Mouse (Mus musculus): Measurements from ENCODE around the gene Tlcd1. TPM values are rescaled to one million over a fixed set of nuclear protein-coding genes. Genes with fewer than 3 reads are reported as not detected.
"Not testable (repeated sequence)": the region's sequence is repeated elsewhere in the genome, so short reads cannot be mapped to it uniquely, and the experiment has no call there.

Gene Tlcd1
- polyA plus RNA-seq (2016; fragmentation: Nextera tagmentation; extraction: Ambion mirVana), result 8.2 and 10.5 TPM in 2 replicates

DNA sequence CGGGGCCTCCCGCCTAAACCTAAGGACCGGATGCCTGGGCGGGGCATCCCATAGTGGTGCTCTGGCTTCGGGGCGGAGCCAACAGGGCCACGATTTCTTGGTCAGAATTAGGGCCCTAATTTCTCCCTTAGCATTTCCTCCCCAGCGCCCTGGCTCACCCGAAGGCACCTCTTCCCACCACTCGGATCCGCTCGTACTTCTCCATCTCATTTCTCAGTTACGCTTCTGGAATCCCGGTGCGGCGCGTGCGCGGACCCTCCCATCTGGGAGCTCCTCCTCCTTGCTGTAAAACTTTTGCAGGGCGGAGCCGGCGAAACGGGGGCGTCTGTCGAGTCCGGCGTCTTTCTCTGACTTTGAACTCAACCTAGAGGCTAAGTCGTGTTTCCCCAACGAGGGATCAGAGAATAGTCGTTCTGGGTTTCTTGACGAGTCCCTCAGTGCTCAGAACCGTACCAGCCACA lies at the start of gene Tlcd1, which contains the start of gene Nek8:
Gene Tlcd1 (plus strand): TSS at position 310 of the 461 bp plus-strand sequence.
Gene Nek8 (minus strand): TSS at position 274 of the 461 bp plus-strand sequence.
- Histone ChIP-seq H3K9me3 (no peaks in the 10 kb centered on the region), H3K9ac (peak within 1 kb of the TSS; percentile 72), H3K36me3 (peaks cover 20% of the 10 kb centered on the region), H3K27ac (no peak within 1 kb of the TSS), H3K4me2 (replicated peaks) (peak within 1 kb of the TSS; percentile 91), H3K4me1 (peaks cover 43% of the 10 kb centered on the region), H3K27me3 (replicated peaks) (no peaks in the 10 kb centered on the region), H3K4me3 (peak within 1 kb of the TSS; percentile 54)
- ATAC-seq (ENCODE audit: low FRiP score, low read depth), result 0 out of 2 replicates have a peak, but pooled peaks have one; percentile 27
- under 1% methylated on average over 32 of the region's 32 CpGs for WGBS

DNA sequence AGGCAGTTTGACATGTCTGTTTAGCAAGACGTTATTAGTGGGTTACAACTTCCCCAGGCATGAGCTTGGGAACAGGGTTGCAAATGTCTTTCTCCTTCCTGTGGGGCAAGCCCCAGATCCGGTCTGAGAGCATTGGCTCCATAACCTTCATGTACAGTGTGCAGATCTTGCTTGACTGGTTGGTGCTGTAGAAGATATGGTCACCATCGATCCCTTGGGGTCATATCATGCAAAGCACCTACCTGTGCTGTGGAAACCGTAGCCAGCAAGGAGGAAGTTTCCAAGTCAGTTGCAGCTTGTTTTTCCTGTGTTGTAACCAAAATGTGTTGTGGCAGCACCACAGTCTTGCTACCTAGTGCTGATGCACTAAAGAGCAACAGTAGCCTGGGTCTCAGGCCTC lies 49.8 kb upstream of the Tlcd1 start:
- no peak for ATAC-seq (ENCODE audit: low FRiP score, low read depth)
- peaks cover 10% of the 10 kb centered on the region; the same call in 1 of the 2 replicates for H3K4me1 ChIP-seq
- H3K9me3 ChIP-seq, result no peaks in the 10 kb centered on the region
- whole genome bisulfite sequencing, result 94% methylated on average over 4 of the region's 4 CpGs
- no peaks in the 10 kb centered on the region for H3K36me3 ChIP-seq
- H3K4me2 ChIP-seq (replicated peaks), result no peak overlapping the region
- no peaks in the 10 kb centered on the region for H3K27me3 ChIP-seq (replicated peaks)
- no peak overlapping the region for H3K4me3 ChIP-seq
- H3K9ac ChIP-seq, result no peak overlapping the region
- H3K27ac ChIP-seq, result no peak overlapping the region

DNA sequence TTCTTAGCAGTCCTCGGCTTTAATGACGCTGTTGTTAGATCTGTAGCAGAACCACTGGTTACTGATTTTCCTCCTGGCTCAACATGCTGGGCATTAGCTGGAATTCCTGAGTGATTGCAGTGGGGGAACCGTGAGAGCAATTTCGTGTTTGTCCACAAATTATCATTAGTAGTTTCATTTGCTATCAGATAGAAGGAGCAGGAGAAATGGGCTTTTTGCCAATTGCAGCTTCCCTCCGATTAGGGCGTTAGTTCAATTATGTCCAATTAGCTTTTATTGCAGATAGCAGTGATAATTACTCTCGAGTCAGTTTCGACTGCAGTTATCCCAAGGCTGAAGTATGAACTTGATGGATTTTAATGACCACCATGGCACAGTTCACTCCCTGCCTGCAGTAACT lies 47.1 kb upstream of the Tlcd1 start:
- Histone ChIP-seq H3K9ac (no peak overlapping the region), H3K27ac (no peak overlapping the region), H3K36me3 (no peaks in the 10 kb centered on the region), H3K27me3 (replicated peaks) (no peaks in the 10 kb centered on the region), H3K4me3 (no peak overlapping the region), H3K4me1 (peaks cover 10% of the 10 kb centered on the region; the same call in 1 of the 2 replicates), H3K9me3 (no peaks in the 10 kb centered on the region), H3K4me2 (replicated peaks) (no peak overlapping the region)
- 70% methylated on average over 8 of the region's 8 CpGs for WGBS
- ATAC-seq (ENCODE audit: low FRiP score, low read depth), result no peak

DNA sequence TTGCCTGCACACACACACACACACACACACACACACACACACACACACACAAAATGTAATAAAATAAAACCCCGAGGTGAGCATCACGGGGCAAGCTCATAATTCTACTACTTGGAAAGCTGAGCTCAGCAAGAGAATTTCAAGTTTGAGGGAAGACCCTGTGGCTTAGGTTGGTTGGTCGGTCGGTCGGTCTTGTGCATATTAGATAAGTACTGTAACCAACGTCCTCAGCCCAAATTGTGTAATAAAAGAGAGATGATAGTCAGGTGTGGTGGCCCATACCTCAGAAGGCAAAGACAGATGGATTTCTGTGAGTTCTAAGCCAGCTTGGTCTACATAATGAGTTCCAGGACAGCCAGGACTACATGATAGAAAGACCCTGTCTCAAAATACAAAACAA lies 42.6 kb upstream of the Tlcd1 start:
- Histone ChIP-seq H3K9ac (no peak overlapping the region), H3K9me3 (no peaks in the 10 kb centered on the region), H3K27ac (no peak overlapping the region), H3K4me2 (replicated peaks) (no peak overlapping the region), H3K4me1 (no peaks in the 10 kb centered on the region), H3K36me3 (no peaks in the 10 kb centered on the region), H3K4me3 (no peak overlapping the region), H3K27me3 (replicated peaks) (no peaks in the 10 kb centered on the region)
- ATAC-seq (ENCODE audit: low FRiP score, low read depth), result no peak
- 90% methylated on average over 6 of the region's 6 CpGs for WGBS

DNA sequence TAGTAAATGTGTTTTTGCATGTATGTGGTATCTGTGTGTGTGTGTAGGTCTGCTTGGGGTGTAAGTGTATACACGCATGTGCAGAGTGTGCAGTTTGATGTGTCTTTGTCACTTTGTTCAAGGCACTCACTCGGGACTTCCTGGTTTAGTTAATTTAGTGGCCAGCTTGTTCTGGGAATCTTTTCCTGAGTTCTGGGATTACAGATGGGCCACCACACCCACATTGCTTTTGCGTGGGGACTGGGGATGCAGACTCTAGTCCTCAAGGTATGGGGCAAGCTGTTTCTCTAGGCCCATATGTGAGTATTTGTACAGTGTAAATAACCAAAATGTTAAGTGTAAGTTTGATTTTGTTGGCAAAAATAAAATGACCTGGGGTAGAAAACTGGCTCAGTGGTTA lies 42.2 kb upstream of the Tlcd1 start:
- no peak overlapping the region for H3K27ac ChIP-seq
- no peak overlapping the region for H3K4me2 ChIP-seq (replicated peaks)
- 90% methylated on average over 3 of the region's 3 CpGs for WGBS
- no peak overlapping the region for H3K4me3 ChIP-seq
- H3K4me1 ChIP-seq, result no peaks in the 10 kb centered on the region
- no peaks in the 10 kb centered on the region for H3K9me3 ChIP-seq
- H3K27me3 ChIP-seq (replicated peaks), result no peaks in the 10 kb centered on the region
- no peaks in the 10 kb centered on the region for H3K36me3 ChIP-seq
- ATAC-seq (ENCODE audit: low FRiP score, low read depth), result no peak
- H3K9ac ChIP-seq, result no peak overlapping the region

DNA sequence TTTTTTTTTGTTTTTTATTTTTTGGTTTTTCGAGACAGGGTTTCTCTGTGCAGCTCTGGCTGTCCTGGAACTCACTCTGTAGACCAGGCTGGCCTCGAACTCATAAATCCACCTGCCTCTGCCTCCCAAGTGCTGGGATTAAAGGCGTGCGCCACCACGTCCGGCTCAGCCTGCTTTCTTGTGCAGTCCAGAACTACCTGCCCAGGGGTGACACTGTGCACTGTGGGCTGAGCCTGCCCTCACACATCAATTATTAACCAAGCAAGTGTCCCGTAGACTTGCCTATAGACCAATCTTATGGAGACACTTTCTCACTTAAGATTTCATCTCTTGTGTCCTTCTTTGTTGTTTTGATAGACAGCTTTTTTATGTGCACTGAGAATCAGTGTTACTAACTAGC lies 41.2 kb upstream of the Tlcd1 start:
- H3K4me3 ChIP-seq; H3K27ac ChIP-seq; ATAC-seq (ENCODE audit: low FRiP score, low read depth): not testable (repeated sequence)

DNA sequence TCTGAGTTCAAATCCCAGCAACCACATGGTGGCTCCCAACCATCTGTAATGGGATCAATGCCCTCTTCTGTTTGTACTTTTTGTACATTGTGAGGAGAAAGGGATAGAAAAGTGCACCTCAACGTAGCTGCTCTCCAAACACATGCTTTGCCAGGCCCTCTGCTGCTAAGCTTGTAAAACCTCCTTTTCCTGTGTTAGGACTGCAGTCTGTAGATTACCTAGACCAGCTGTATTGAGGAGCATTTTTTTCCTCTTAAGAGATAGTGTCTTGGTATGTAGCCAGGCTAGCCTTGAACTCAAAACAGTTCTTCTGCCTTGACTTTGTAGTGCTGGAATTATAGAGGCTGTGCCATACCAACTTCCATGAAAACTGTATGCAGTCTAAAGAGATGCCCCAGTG lies 40.4 kb upstream of the Tlcd1 start:
- Histone ChIP-seq H3K4me1 (no peaks in the 10 kb centered on the region), H3K4me3 (no peak overlapping the region), H3K27ac (no peak overlapping the region), H3K27me3 (replicated peaks) (no peaks in the 10 kb centered on the region), H3K36me3 (no peaks in the 10 kb centered on the region), H3K9ac (no peak overlapping the region), H3K9me3 (no peaks in the 10 kb centered on the region), H3K4me2 (replicated peaks) (no peak overlapping the region)
- no peak for ATAC-seq (ENCODE audit: low FRiP score, low read depth)
- 92% methylated on average over 1 of the region's 1 CpGs for WGBS

More for the DNA sequence above, 41.2 kb upstream of the Tlcd1 start:
- not testable (repeated sequence) for H3K36me3 ChIP-seq; H3K4me2 ChIP-seq (replicated peaks); H3K9me3 ChIP-seq; H3K9ac ChIP-seq; H3K27me3 ChIP-seq (replicated peaks); H3K4me1 ChIP-seq
- WGBS, result 87% methylated on average over 7 of the region's 7 CpGs

DNA sequence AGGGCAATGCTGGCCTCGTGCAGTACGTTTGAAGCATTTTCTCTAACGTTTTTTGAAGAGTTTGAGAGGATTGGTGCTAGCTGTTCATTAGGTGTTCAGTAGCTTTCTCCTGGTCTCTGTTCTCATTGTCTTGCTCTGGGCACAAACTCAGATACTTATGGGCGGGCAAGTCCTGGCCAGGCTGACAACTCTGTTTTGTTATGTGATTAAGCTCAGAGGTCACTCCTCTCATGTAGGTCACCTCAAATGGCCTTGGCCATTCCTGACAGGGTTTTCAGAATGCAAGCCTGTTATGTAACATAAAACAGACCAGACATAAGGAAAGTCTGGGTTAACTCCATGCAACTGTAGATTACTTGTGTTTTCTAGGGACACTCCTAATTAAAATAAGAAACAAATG lies 38.9 kb upstream of the Tlcd1 start:
- H3K4me2 ChIP-seq (replicated peaks), result no peak overlapping the region
- no peaks in the 10 kb centered on the region for H3K36me3 ChIP-seq
- H3K27ac ChIP-seq, result no peak overlapping the region
- H3K9ac ChIP-seq, result no peak overlapping the region
- no peaks in the 10 kb centered on the region for H3K9me3 ChIP-seq
- H3K4me3 ChIP-seq, result no peak overlapping the region
- H3K27me3 ChIP-seq (replicated peaks), result no peaks in the 10 kb centered on the region
- ATAC-seq (ENCODE audit: low FRiP score, low read depth), result no peak
- no peaks in the 10 kb centered on the region for H3K4me1 ChIP-seq
- 84% methylated on average over 4 of the region's 4 CpGs for WGBS

DNA sequence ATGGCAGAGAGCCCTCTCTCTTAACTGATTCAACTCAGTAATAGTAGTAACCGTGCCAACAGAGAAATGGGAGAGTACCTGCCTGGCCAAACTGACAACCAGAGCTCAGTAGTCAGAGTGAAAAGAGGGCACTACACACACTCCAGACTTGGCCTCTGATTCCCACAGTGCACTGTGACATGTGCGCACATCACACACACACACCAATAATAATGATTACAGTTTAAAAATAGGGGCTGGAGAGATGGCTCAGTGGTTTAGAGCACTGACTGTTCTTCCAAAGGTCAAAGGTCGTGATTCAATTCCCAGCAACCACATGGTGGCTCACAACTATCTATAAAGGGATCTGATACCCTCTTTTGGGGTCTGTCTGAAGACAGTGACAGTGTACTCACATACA lies 38.5 kb upstream of the Tlcd1 start:
- no peak overlapping the region for H3K27ac ChIP-seq
- H3K4me2 ChIP-seq (replicated peaks), result no peak overlapping the region
- WGBS, result 93% methylated on average over 3 of the region's 3 CpGs
- no peak overlapping the region for H3K9ac ChIP-seq
- no peak for ATAC-seq (ENCODE audit: low FRiP score, low read depth)
- H3K4me1 ChIP-seq, result no peaks in the 10 kb centered on the region
- H3K27me3 ChIP-seq (replicated peaks), result no peaks in the 10 kb centered on the region
- no peak overlapping the region for H3K4me3 ChIP-seq
- H3K36me3 ChIP-seq, result peaks cover 1% of the 10 kb centered on the region
- H3K9me3 ChIP-seq, result no peaks in the 10 kb centered on the region

DNA sequence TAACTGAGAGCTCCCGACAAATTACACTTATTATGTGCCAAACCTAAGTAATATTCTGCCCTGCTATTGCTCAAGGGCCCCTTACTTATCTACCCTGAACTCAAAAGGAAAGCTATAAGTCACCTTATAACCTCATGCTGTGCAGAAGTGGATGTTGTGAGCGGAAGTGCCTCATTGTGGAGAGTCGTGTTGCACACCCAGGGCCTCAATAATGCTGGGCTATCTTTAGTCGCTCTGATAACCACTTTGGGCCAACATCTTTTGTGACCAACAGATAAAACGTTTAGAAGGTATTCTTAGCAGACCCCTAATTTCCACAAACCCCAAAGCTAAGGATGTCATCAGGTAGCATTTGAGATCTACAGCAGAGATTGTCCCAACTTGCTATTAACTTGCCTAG lies 35.8 kb upstream of the Tlcd1 start:
- H3K27me3 ChIP-seq (replicated peaks), result no peaks in the 10 kb centered on the region
- no peak overlapping the region for H3K27ac ChIP-seq
- H3K36me3 ChIP-seq, result peaks cover 26% of the 10 kb centered on the region
- ATAC-seq (ENCODE audit: low FRiP score, low read depth), result no peak
- H3K9ac ChIP-seq, result no peak overlapping the region
- no peaks in the 10 kb centered on the region for H3K9me3 ChIP-seq
- no peaks in the 10 kb centered on the region for H3K4me1 ChIP-seq
- H3K4me2 ChIP-seq (replicated peaks), result no peak overlapping the region
- 81% methylated on average over 5 of the region's 5 CpGs for WGBS
- H3K4me3 ChIP-seq, result no peak overlapping the region

DNA sequence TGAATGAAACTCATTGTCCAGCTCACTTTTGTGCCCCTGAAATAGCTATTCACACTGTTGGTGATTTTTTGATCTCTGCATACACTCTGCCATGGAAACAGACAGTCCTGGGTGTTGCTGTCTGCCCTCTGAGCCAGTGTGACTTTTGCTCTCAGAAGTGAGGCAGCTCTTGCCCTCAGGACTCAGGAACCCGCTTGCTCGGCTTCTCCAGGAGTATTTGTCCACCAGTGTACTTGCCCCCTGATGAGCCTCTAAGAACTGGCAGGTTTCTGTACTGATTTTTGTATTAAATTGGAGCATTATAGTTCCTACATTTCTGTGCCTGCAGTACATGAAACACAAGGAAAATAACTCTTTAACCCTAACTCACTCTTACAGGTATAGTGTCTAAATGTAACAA lies 33.0 kb upstream of the Tlcd1 start:
- 84% methylated on average over 2 of the region's 2 CpGs for WGBS
- H3K4me3 ChIP-seq, result no peak overlapping the region
- no peak overlapping the region for H3K27ac ChIP-seq
- no peaks in the 10 kb centered on the region for H3K9me3 ChIP-seq
- H3K4me1 ChIP-seq, result no peaks in the 10 kb centered on the region
- no peak overlapping the region for H3K9ac ChIP-seq
- no peaks in the 10 kb centered on the region for H3K27me3 ChIP-seq (replicated peaks)
- ATAC-seq (ENCODE audit: low FRiP score, low read depth), result no peak
- peaks cover 46% of the 10 kb centered on the region for H3K36me3 ChIP-seq
- no peak overlapping the region for H3K4me2 ChIP-seq (replicated peaks)

DNA sequence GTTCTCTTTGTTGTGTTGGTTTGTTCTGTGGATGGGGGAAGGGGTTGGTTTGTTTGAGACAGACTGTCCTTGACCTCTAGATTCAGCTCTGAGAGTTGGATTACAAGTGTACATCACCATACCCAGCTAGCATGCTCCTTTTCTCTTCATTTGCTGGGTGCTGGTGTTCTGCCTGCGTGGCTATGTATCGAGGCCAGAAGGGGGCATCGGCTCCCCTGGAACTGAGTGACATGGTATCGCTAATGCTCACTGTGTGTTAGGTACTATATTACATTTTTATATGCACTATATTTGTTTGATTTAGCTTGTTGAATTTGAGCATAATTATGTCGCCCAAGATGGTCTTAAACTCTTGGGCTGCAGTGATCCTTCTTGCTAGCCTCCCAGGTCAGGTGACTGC lies 30.3 kb upstream of the Tlcd1 start:
- no peaks in the 10 kb centered on the region for H3K9me3 ChIP-seq
- H3K4me1 ChIP-seq, result no peaks in the 10 kb centered on the region
- H3K4me3 ChIP-seq, result no peak overlapping the region
- ATAC-seq (ENCODE audit: low FRiP score, low read depth), result no peak
- no peak overlapping the region for H3K9ac ChIP-seq
- H3K27me3 ChIP-seq (replicated peaks), result no peaks in the 10 kb centered on the region
- no peak overlapping the region for H3K27ac ChIP-seq
- WGBS, result 89% methylated on average over 5 of the region's 5 CpGs
- H3K36me3 ChIP-seq, result peaks cover 70% of the 10 kb centered on the region
- H3K4me2 ChIP-seq (replicated peaks), result no peak overlapping the region

DNA sequence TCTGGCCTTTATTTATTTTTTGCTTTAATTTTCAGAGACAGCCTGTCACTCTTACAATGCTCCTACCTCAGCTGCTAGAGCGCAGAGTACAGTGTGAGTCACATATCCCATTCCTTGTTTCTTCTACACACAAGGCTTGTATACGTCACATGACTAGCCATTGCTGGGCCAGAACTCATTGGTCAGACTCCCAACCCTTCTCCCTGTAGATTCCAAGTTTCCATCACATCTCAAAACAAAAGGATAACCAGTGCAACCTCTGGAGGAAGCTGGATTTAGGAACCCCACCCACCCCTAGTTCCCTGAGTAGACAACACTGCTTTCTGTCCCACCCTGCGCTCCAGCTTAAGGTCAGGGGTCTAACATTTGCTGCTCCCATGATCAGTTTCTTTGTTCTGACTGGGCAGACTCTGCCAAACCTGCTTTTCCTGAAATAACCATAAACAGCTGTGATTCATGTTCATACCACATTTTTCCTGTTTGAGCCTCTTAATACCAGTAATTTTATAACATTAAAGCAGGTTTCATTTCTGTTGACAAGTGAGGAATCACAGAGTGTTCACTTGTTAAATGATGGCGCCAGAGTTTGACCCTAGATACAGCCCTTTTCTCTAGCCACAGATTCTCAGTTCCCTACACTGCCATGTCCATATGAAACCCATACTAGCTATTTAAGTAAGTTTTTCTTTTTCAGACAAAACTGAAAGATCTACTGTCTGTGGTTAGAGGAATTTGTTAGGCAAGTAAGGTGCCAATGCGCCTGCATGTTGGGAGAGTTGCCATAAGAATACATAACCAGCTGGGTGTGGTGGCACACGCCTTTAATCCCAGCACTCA lies 29.6 kb upstream of the Tlcd1 start:
- 95% methylated on average over 6 of the region's 6 CpGs for WGBS
- Histone ChIP-seq H3K27me3 (replicated peaks) (no peaks in the 10 kb centered on the region), H3K9ac (no peak overlapping the region), H3K36me3 (peaks cover 74% of the 10 kb centered on the region), H3K4me1 (no peaks in the 10 kb centered on the region), H3K27ac (no peak overlapping the region), H3K9me3 (no peaks in the 10 kb centered on the region), H3K4me2 (replicated peaks) (no peak overlapping the region), H3K4me3 (no peak overlapping the region)
- no peak for ATAC-seq (ENCODE audit: low FRiP score, low read depth)

Data from neural tube, embryonic 12.5 days (tissue).